ENCODE assay signal across 8 mouse cellular contexts in genomic region chr6:89363107-89363451, GRCm38 (mm10). TPM values are rescaled to one million over a fixed set of nuclear protein-coding genes. Genes with fewer than 3 reads are reported as not detected.
A peak's percentile ranks its signal among the peaks of the same experiment; 100 is the strongest.
DNase-seq lines count a peak whose midpoint lies in the region; ATAC-seq lines count a peak whose summit lies in the region.

No protein-coding gene starts in this region.

- no peaks in the 10 kb centered on the region for H3K36me3 ChIP-seq in kidney, embryonic 15.5 days
- no peaks in the 10 kb centered on the region for H3K36me3 ChIP-seq in embryonic facial prominence, embryonic 12.5 days
- no peaks in the 10 kb centered on the region for H3K36me3 ChIP-seq in hindbrain, embryonic 16.5 days (ENCODE audit: control insufficient read depth, insufficient read depth, low read length)
- H3K36me3 ChIP-seq in midbrain, embryonic 16.5 days (ENCODE audit: control insufficient read depth, insufficient read depth, low read length), result no peaks in the 10 kb centered on the region

- H3K9me3 ChIP-seq in kidney, embryonic 15.5 days (replicated peaks), result no peaks in the 10 kb centered on the region
- H3K9me3 ChIP-seq in embryonic facial prominence, embryonic 12.5 days, result no peaks in the 10 kb centered on the region
- H3K9me3 ChIP-seq in hindbrain, embryonic 16.5 days (ENCODE audit: control insufficient read depth, low read length), result no peaks in the 10 kb centered on the region
- H3K9me3 ChIP-seq in midbrain, embryonic 16.5 days (replicated peaks; ENCODE audit: control insufficient read depth, low read length, poor library complexity, severe bottlenecking), result peaks cover 2% of the 10 kb centered on the region; the same call in 1 of the 2 replicates

- H3K27ac ChIP-seq in kidney, embryonic 15.5 days, result no peak overlapping the region
- H3K27ac ChIP-seq in embryonic facial prominence, embryonic 12.5 days, result no peak overlapping the region
- H3K27ac ChIP-seq in hindbrain, embryonic 16.5 days (ENCODE audit: low read depth, low read length), result peak overlapping the region; percentile 52
- H3K27ac ChIP-seq in midbrain, embryonic 16.5 days (ENCODE audit: low read length), result peak overlapping the region; percentile 79

- DNase-seq in kidney, adult 11 months, result no peak
- no peak for DNase-seq in urinary bladder, postnatal 10 days (ENCODE audit: low spot score)

- H3K27me3 ChIP-seq in kidney, embryonic 15.5 days, result peaks cover 9% of the 10 kb centered on the region
- H3K27me3 ChIP-seq in embryonic facial prominence, embryonic 12.5 days, result peaks cover 11% of the 10 kb centered on the region; the same call in 1 of the 2 replicates
- no peaks in the 10 kb centered on the region for H3K27me3 ChIP-seq in hindbrain, embryonic 16.5 days (replicated peaks; ENCODE audit: control insufficient read depth, insufficient read depth, low read length)
- H3K27me3 ChIP-seq in midbrain, embryonic 16.5 days (ENCODE audit: control insufficient read depth, insufficient read depth, low read depth, low read length), result no peaks in the 10 kb centered on the region

- peaks cover 37% of the 10 kb centered on the region for H3K4me1 ChIP-seq in kidney, embryonic 15.5 days
- peaks cover 29% of the 10 kb centered on the region for H3K4me1 ChIP-seq in embryonic facial prominence, embryonic 12.5 days
- peaks cover 29% of the 10 kb centered on the region for H3K4me1 ChIP-seq in hindbrain, embryonic 16.5 days (ENCODE audit: control insufficient read depth, insufficient read depth, low read depth, low read length)
- peaks cover 35% of the 10 kb centered on the region for H3K4me1 ChIP-seq in midbrain, embryonic 16.5 days (ENCODE audit: control insufficient read depth, insufficient read depth, low read length)

- H3K4me2 ChIP-seq in kidney, embryonic 15.5 days, result peak overlapping the region; percentile 94
- H3K4me2 ChIP-seq in embryonic facial prominence, embryonic 12.5 days (replicated peaks), result peak overlapping the region; percentile 94
- peak overlapping the region; percentile 98 for H3K4me2 ChIP-seq in hindbrain, embryonic 16.5 days (ENCODE audit: low read length)
- H3K4me2 ChIP-seq in midbrain, embryonic 16.5 days (ENCODE audit: low read length), result peak overlapping the region; percentile 97

- WGBS in kidney, embryonic 15.5 days, result 7% methylated on average over 16 of the region's 16 CpGs
- 3% methylated on average over 16 of the region's 16 CpGs for WGBS in embryonic facial prominence, embryonic 12.5 days
- WGBS in hindbrain, embryonic 16.5 days, result 2% methylated on average over 16 of the region's 16 CpGs
- WGBS in midbrain, embryonic 16.5 days, result 3% methylated on average over 16 of the region's 16 CpGs

- peak overlapping the region; percentile 48 for H3K9ac ChIP-seq in kidney, embryonic 15.5 days
- peak overlapping the region; percentile 68 for H3K9ac ChIP-seq in embryonic facial prominence, embryonic 12.5 days
- peak overlapping the region; percentile 80 for H3K9ac ChIP-seq in hindbrain, embryonic 16.5 days (ENCODE audit: low read depth, low read length)
- peak overlapping the region; percentile 87 for H3K9ac ChIP-seq in midbrain, embryonic 16.5 days (ENCODE audit: low read depth, low read length)

- peak overlapping the region; percentile 74 for H3K4me3 ChIP-seq in kidney, embryonic 15.5 days (replicated peaks)
- peak overlapping the region; percentile 98 for H3K4me3 ChIP-seq in embryonic facial prominence, embryonic 12.5 days
- peak overlapping the region; percentile 97 for H3K4me3 ChIP-seq in hindbrain, embryonic 16.5 days (ENCODE audit: low read length)
- peak overlapping the region; percentile 98 for H3K4me3 ChIP-seq in midbrain, embryonic 16.5 days (ENCODE audit: low read depth, low read length)

- ATAC-seq in kidney, embryonic 15.5 days (replicated peaks; ENCODE audit: low FRiP score), result no peak
- ATAC-seq in embryonic facial prominence, embryonic 12.5 days (ENCODE audit: insufficient number of reproducible peaks, insufficient read depth, low FRiP score, low TSS enrichment), result peak; percentile 14; the same call in 1 of the 2 replicates
- peak; percentile 51; the same call in 1 of the 2 replicates for ATAC-seq in hindbrain, embryonic 16.5 days
- peak; percentile 61 for ATAC-seq in midbrain, embryonic 16.5 days
- ATAC-seq in megakaryocyte progenitor cell, adult 5-6 weeks (replicated peaks; ENCODE audit: poor library complexity), result no peak
- no peak for ATAC-seq in megakaryocyte-erythroid progenitor cell, adult 5-6 weeks (replicated peaks; ENCODE audit: low FRiP score, low TSS enrichment, poor library complexity, severe bottlenecking)

RNA-seq across cellular contexts. Expression of gene Plxna1, which starts 0.7 kb away (rescaled TPM):
- polyA plus RNA-seq in kidney, embryonic 15.5 days (2015; fragmentation: Nextera tagmentation; extraction: Ambion mirVana), result 21.4 and 24.8 TPM in 2 replicates
- 35.0 and 37.1 TPM in 2 replicates for polyA plus RNA-seq in embryonic facial prominence, embryonic 12.5 days (2016; fragmentation: Nextera tagmentation; extraction: Ambion mirVana)
- 21.6 and 44.7 TPM in 2 replicates for polyA plus RNA-seq in hindbrain, embryonic 16.5 days (2015; fragmentation: Nextera tagmentation; extraction: Ambion mirVana)
- 64.0 and 78.9 TPM in 2 replicates for polyA plus RNA-seq in midbrain, embryonic 16.5 days (2015; fragmentation: Nextera tagmentation; extraction: Ambion mirVana)
- 1.2 and 3.6 TPM in 2 replicates for total RNA-seq in megakaryocyte progenitor cell, adult 5-6 weeks (2015)
- total RNA-seq in megakaryocyte progenitor cell, adult 5-6 weeks (2017), result 0.50 and 3.1 TPM in 2 replicates
- 6.2 and 9.0 TPM in 2 replicates for total RNA-seq in megakaryocyte-erythroid progenitor cell, adult 5-6 weeks (2014; fragmentation: Nextera tagmentation)
- total RNA-seq in megakaryocyte-erythroid progenitor cell, adult 5-6 weeks (2017), result 1.4 and 4.8 TPM in 2 replicates

Comparison
In these comparisons a context has a peak if more than half of its experiments do, and no peak if none do; other contexts are left out.
1. ATAC-seq: peak in embryonic facial prominence, embryonic 12.5 days (single experiment), hindbrain, embryonic 16.5 days (single experiment) and midbrain, embryonic 16.5 days (single experiment); none in kidney, embryonic 15.5 days (single experiment), megakaryocyte progenitor cell, adult 5-6 weeks (single experiment) and megakaryocyte-erythroid progenitor cell, adult 5-6 weeks (single experiment).
2. H3K27ac ChIP-seq: peak in hindbrain, embryonic 16.5 days (single experiment) and midbrain, embryonic 16.5 days (single experiment); none in kidney, embryonic 15.5 days (single experiment) and embryonic facial prominence, embryonic 12.5 days (single experiment).
3. Peak in every context shown above with its lines, with median percentiles within 50 percentile points of each other: H3K4me2 ChIP-seq, H3K4me3 ChIP-seq and H3K9ac ChIP-seq.